Mouse (Mus musculus) embryo, embryonic 11.5 days (tissue): ENCODE measurements at regions not wholly inside any gene's neighbourhood (a gene's known extent, or its start where the extent isn't known, plus 50 kb on each side); places are given as distances from the start of the nearest gene placed in this dataset.

Experiments
- DNase-seq: peaks from one replicate; pipeline ENCODE4 v3.0.0-alpha.2; 2012; ENCODE audit warnings: low read depth, low spot score

GRCm38 (mm10) chr7:144994229-144994628, 54.5 kb upstream of the Ccnd1 start:
- DNase-seq = no peak

GRCm38 (mm10) chr7:144993566-144993965, 53.8 kb upstream of the Ccnd1 start:
- no peak for DNase-seq

- no peak for DNase-seq
These were observed 52.0 kb upstream of the Ccnd1 start for GRCm38 (mm10) chr7:144991760-144992159.
